Mouse (Mus musculus) midbrain, embryonic 14.5 days (tissue): ENCODE measurements around the gene Chrm3. TPM values are rescaled to one million over a fixed set of nuclear protein-coding genes. Genes with fewer than 3 reads are reported as not detected.

ENCODE experiments used
- ATAC-seq: fragments of 200-750 bp; cut with Nextera tagmentation; 2 replicates; pipeline ENCODE4 v1.8.0; 2017; ENCODE audit warnings: moderate number of reproducible peaks, moderate library complexity; ENCODE audit not compliant: low FRiP score, low TSS enrichment
- DNase-seq: peaks from one replicate; pipeline ENCODE4 v3.0.0-alpha.2; 2015
- H3K27ac ChIP-seq: fragments of 300-500 bp; sonication (generic); replicated peaks from 2 replicates; pipeline ENCODE4 v1.5.1; 2014; ENCODE audit warnings: mild to moderate bottlenecking, low read depth, low read length, moderate library complexity
- H3K27me3 ChIP-seq: fragments of 300-500 bp; sonication (generic); 2 replicates; pipeline ENCODE4 v1.6.1; 2014; ENCODE audit warnings: low read length, control low read depth, mixed read lengths; ENCODE audit not compliant: control insufficient read depth, insufficient read depth
- H3K36me3 ChIP-seq: fragments of 300-500 bp; sonication (generic); 2 replicates; pipeline ENCODE4 v1.6.1; 2014; ENCODE audit warnings: low read length, control low read depth; ENCODE audit not compliant: control insufficient read depth, insufficient read depth
- H3K4me1 ChIP-seq: fragments of 300-500 bp; sonication (generic); 2 replicates; pipeline ENCODE4 v1.6.1; 2014; ENCODE audit warnings: mild to moderate bottlenecking, antibody characterized with exemption, low read length, control low read depth; ENCODE audit not compliant: control insufficient read depth, insufficient read depth
- H3K4me2 ChIP-seq: fragments of 300-500 bp; sonication (generic); 2 replicates; pipeline ENCODE4 v1.6.1; 2014; ENCODE audit warnings: mild to moderate bottlenecking, low read length, moderate library complexity
- H3K4me3 ChIP-seq: fragments of 300-500 bp; sonication (generic); replicated peaks from 2 replicates; pipeline ENCODE4 v1.5.1; 2014; ENCODE audit warnings: low read depth, low read length
- H3K9ac ChIP-seq: fragments of 300-500 bp; sonication (generic); replicated peaks from 2 replicates; pipeline ENCODE4 v1.6.1; 2014; ENCODE audit warnings: mild to moderate bottlenecking, low read length, moderate library complexity
- H3K9me3 ChIP-seq: fragments of 300-500 bp; sonication (generic); 2 replicates; pipeline ENCODE4 v1.6.1; 2016; ENCODE audit warnings: low read length, control low read depth, mixed read lengths; ENCODE audit not compliant: control insufficient read depth
- WGBS: fragments of 180-500 bp; shearing (Covaris S2); extraction: QIAGEN DNeasy Blood & Tissue Kit; methylation state at CpG from one replicate; pipeline ENCODE4 v1.1.7; 2014; 5-methylcytosine and 5-hydroxymethylcytosine counted together
- polyA plus RNA-seq: library from polyadenylated mRNA; unstranded; fragments of >200 nt; fragmentation: Nextera tagmentation; extraction: Ambion mirVana; gene quantifications from 2 replicates; pipeline ENCODE4 v1.2.1, GENCODE M21; 2014

Gene Chrm3
- polyA plus RNA-seq, 1 experiment from 2014 or later: 2.7 TPM

DNA sequence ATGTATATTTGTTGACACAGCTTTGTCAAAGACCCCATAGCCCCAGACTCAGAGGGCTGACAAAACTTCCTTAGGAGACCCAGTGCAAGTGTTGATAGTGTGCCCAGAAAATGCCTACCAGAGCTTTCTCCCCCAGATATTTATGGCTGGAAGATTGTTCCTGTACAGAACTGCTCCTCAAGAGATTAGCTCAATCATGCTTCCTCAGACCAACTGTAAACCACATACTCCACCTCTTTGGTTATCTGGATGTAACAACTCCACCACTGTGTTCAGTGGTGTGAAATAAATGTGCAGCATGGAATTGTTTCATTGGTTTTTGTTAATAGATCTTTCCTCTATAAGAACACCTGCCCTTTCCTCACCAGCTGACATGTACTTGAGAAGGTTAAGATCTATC, 306.6 kb downstream of the Chrm3 start:
- no peaks in the 10 kb centered on the region for H3K36me3 ChIP-seq
- H3K4me1 ChIP-seq: no peaks in the 10 kb centered on the region
- no peak overlapping the region for H3K27ac ChIP-seq
- no peak overlapping the region for H3K9ac ChIP-seq
- no peaks in the 10 kb centered on the region for H3K27me3 ChIP-seq
- H3K4me2 ChIP-seq: no peak overlapping the region
- H3K4me3 ChIP-seq: no peak overlapping the region
- ATAC-seq: no peak
- no peak for DNase-seq
- H3K9me3 ChIP-seq: no peaks in the 10 kb centered on the region

DNA sequence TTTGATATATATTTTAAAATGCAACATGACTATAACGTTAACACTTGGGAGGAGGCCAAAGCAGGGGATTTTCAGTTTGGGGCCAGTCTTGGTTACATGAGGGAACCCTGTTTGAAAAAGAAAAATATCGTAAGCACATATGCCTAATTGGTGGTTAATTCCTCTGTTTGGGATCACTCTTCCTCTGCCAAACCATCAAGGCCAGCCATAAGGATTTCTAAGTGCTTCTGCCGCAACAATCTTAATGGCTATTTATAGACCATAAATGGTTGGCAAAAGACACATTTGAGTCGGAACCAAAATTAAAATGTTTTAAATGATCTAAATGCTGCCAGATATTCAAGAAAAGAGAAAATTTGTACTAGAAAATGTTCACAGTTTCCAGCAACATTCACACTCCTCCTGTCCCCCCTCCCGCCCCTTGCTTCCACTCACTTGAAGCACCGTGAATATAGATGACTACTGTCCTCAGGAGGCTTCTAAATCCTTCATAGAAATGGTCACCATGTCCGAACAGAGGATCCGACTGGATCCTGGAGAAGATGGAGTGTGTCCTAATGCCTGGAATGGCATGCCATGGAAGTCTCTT, 307.3 kb downstream of the Chrm3 start:
- WGBS: 94% methylated on average over 8 of the region's 8 CpGs
- no peak overlapping the region for H3K9ac ChIP-seq
- H3K9me3 ChIP-seq: no peaks in the 10 kb centered on the region
- no peaks in the 10 kb centered on the region for H3K4me1 ChIP-seq
- ATAC-seq (no peak), DNase-seq (no peak)
- H3K27ac ChIP-seq: no peak overlapping the region
- no peak overlapping the region for H3K4me3 ChIP-seq
- no peak overlapping the region for H3K4me2 ChIP-seq
- H3K36me3 ChIP-seq: no peaks in the 10 kb centered on the region
- H3K27me3 ChIP-seq: no peaks in the 10 kb centered on the region

DNA sequence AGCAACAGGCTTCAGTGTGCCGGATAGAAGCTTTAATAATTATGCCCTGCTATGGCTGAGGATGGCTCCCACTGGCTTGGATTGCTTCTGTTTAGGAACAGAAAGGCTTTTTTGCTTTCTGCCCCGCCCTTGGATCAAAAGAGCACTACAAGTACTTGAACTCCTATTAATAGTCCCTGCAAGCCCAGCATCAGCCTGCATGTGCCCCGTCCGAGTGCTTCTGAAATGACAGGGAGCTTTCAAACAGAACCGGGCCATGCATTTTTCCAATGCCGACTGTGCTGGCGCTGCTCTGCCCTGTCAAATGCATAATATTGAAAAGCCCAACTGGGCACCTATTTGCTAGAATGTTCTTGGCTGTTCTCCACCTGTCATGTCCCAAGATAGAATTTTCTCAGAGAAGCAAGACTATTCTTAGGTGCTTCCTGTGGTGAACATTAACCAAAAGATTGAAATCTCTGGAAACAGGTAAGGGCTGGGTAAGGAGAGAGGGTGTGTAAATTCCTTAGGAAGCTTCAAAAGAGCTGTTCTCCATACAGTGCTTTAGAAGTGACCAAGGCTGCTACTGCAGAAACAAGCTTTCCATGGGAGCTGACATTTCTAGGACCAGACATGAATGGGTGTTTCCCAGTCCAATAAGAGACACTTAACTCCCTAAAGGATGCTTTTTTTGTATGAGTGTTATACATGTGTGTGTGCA, 314.8 kb downstream of the Chrm3 start:
- Histone ChIP-seq H3K27ac (no peak overlapping the region), H3K36me3 (no peaks in the 10 kb centered on the region), H3K9me3 (no peaks in the 10 kb centered on the region), H3K27me3 (no peaks in the 10 kb centered on the region), H3K4me1 (no peaks in the 10 kb centered on the region), H3K4me3 (no peak overlapping the region), H3K4me2 (no peak overlapping the region), H3K9ac (no peak overlapping the region)
- WGBS: 86% methylated on average over 7 of the region's 7 CpGs
- DNase-seq: no peak
- no peak for ATAC-seq

DNA sequence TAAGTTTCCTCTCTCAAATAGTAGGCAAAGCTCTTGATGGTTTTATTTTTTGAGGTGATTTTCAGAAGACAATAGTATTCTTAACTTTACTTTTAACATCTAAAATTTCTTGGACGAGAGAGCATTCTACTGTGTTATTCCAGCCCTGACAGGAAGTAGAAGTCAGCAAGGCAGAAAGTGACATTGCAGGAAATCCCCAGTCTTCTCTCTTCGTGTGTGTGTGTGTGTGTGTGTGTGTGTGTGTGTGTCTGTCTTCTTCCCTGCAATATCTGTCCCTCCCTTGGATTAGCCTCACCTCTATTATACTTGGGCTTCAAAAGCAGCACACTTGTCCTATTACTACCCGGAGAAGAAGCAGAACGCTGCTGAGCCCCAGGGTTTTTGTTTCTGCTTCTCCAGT, 316.6 kb downstream of the Chrm3 start:
- H3K27ac ChIP-seq: no peak overlapping the region
- no peak overlapping the region for H3K9ac ChIP-seq
- H3K9me3 ChIP-seq: no peaks in the 10 kb centered on the region
- 74% methylated on average over 4 of the region's 4 CpGs for WGBS
- no peak overlapping the region for H3K4me2 ChIP-seq
- H3K4me3 ChIP-seq: no peak overlapping the region
- H3K4me1 ChIP-seq: no peaks in the 10 kb centered on the region
- no peaks in the 10 kb centered on the region for H3K36me3 ChIP-seq
- ATAC-seq (no peak), DNase-seq (no peak)
- no peaks in the 10 kb centered on the region for H3K27me3 ChIP-seq

DNA sequence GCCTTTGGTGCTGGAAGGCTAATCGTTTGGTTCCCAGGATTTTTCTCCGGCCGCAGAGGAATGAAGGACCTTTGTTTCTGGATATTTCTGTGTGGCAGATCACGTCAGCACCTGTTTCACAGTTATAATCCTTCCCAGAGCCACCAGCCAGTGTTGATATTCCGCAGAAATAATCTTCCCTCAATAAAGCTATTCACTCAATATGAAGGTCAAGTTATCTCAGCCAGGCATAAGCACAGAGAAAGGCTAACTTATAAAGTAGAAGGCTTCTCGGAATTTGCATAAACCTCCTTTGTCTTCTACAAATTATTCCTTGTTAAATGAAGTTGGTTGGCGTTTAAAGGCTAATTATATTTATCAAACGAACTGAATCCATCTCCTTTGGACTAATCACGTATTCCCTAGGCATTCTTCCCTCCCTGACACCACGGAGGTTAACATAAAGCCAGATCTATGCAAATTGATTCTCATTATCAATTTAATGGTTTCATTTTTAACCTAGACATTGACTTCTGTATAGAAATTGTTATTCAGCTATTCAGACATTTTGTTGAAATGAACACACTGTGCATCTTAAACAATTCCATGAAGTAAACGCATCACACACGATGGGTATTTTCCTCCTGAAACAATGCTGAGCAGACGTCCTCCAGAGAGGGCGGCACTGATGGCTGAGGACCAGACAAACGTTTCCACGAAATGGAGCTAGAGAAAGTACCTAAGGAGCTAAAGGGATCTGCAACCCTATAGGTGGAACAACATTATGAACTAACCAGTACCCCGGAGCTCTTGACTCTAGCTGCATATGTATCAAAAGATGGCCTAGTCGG, 326.9 kb downstream of the Chrm3 start:
- no peaks in the 10 kb centered on the region for H3K9me3 ChIP-seq
- no peak overlapping the region for H3K4me3 ChIP-seq
- no peak overlapping the region for H3K4me2 ChIP-seq
- no peak overlapping the region for H3K9ac ChIP-seq
- peaks cover 4% of the 10 kb centered on the region; the same call in 1 of the 2 replicates for H3K4me1 ChIP-seq
- no peak for ATAC-seq
- no peaks in the 10 kb centered on the region for H3K27me3 ChIP-seq
- H3K27ac ChIP-seq: 0 out of 2 replicates have a peak overlapping the region, but pooled peaks have one; percentile 20
- no peaks in the 10 kb centered on the region for H3K36me3 ChIP-seq
- peak; percentile 39 for DNase-seq
- 51% methylated on average over 18 of the region's 18 CpGs for WGBS

DNA sequence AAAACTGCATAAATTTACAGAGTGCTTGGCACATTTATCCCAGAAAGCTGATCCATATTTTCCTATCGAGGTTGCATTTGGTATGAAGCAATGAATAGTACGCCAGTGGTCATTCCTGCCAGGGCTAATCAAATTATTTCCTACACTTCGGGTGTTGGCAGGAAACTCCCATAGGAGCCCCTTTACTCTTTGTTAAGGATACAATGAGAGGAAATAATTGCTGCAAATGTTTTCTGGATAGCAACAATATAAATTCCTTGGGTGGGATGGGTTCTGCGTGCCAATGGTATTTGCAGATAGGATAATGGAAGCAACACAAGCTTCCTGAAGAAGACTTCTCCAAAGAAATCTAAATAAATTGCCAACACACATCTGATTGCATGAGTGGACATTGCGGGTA, 329.1 kb downstream of the Chrm3 start:
- Histone ChIP-seq H3K36me3 (no peaks in the 10 kb centered on the region), H3K9me3 (no peaks in the 10 kb centered on the region), H3K27me3 (no peaks in the 10 kb centered on the region), H3K9ac (no peak overlapping the region), H3K4me1 (peaks cover 4% of the 10 kb centered on the region; the same call in 1 of the 2 replicates), H3K4me2 (no peak overlapping the region), H3K27ac (no peak overlapping the region), H3K4me3 (no peak overlapping the region)
- ATAC-seq (no peak), DNase-seq (no peak)
- WGBS: 80% methylated on average over 5 of the region's 5 CpGs

DNA sequence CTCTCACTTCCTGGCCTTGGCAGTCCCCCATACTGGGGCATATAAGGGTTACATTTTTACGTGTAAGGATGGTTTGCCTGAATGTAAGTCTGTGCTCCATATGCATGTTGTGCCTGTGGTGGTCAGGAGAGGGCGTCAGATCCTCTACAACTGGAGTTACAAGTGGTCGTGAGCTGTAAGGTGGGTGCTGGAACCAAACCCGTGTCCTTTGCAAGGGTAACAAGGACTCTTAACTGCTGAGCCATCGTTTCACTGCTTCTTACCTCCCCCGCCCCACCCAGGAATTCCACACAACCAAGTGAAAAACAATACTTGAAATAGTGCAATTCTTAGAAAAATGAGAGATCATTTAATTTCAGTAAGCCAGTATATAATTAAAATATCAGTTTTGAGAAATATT, 330.7 kb downstream of the Chrm3 start:
- Histone ChIP-seq H3K4me3 (no peak overlapping the region), H3K4me1 (peaks cover 4% of the 10 kb centered on the region; the same call in 1 of the 2 replicates), H3K27ac (no peak overlapping the region), H3K4me2 (no peak overlapping the region), H3K36me3 (no peaks in the 10 kb centered on the region), H3K9me3 (no peaks in the 10 kb centered on the region), H3K9ac (no peak overlapping the region), H3K27me3 (no peaks in the 10 kb centered on the region)
- ATAC-seq (no peak), DNase-seq (no peak)
- 94% methylated on average over 6 of the region's 6 CpGs for WGBS

DNA sequence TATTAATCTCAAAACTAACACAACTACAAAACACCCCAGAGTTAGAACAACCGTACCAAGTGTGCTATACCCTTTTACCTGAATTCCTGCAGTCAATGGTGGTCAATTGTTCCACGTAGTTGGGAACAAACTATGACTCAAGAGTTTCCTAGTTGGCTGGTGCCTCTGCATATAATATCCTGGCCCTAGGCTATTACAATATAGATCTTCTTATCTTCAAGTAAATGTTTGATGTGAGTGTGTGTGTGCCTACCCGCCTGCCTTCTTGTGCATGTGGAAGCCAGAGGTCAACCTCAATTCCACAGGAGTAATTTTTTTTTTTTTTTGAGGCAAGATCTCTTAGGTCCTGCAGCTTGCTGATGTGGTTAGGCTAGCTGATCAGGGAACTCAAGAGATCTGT, 335.5 kb downstream of the Chrm3 start:
- Histone ChIP-seq H3K9ac (no peak overlapping the region), H3K4me2 (no peak overlapping the region), H3K9me3 (no peaks in the 10 kb centered on the region), H3K36me3 (no peaks in the 10 kb centered on the region), H3K4me3 (no peak overlapping the region), H3K27me3 (no peaks in the 10 kb centered on the region), H3K4me1 (peaks cover 6% of the 10 kb centered on the region; the same call in 1 of the 2 replicates), H3K27ac (no peak overlapping the region)
- ATAC-seq: no peak
- WGBS: 92% methylated on average over 3 of the region's 3 CpGs
- DNase-seq: no peak
